Mouse (Mus musculus): ENCODE measurements around the gene Kat5. TPM values are rescaled to one million over a fixed set of nuclear protein-coding genes. Genes with fewer than 3 reads are reported as not detected.

Kat5 gene
- polyA plus RNA-seq, 1 experiment, result 139 TPM

DNA sequence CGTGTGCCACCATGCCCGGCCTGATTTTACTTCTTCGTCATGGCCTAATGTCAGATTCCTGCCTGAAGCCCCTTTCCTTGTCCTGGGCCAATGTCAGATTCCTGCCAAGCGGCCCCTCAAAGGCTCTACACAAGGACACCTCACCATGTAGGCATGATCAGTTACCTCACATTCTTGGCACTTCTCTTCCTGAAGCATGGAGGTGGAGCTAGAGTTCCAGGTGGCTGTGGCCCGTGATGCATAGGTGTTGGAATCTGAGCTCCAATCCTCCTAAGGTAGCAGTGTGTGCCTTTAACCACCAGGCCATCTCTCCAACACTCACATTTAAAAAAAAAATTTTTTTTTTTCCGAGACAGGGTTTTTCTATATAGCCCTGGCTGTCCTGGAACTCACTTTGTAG lies 29.3 kb downstream of the Kat5 start:
- 82% methylated on average over 6 of the region's 6 CpGs for WGBS
- H3K27me3 ChIP-seq (ENCODE audit: control insufficient read depth, insufficient read depth, low read length), result no peaks in the 10 kb centered on the region
- TF ChIP-seq POLR2A (IDR thresholded peaks at IDR 0.05; ENCODE audit: borderline replicate concordance, insufficient read depth, low read length), result no peak
- no peak for TF ChIP-seq CTCF (IDR thresholded peaks at IDR 0.05; ENCODE audit: borderline replicate concordance, insufficient read depth, low read depth, low read length)
- no peak overlapping the region for H3K4me3 ChIP-seq (replicated peaks; ENCODE audit: insufficient read depth, low read depth, low read length)
- H3K4me1 ChIP-seq (ENCODE audit: control insufficient read depth, insufficient read depth, low read length), result no peaks in the 10 kb centered on the region
- DNase-seq, result no peak
- H3K27ac ChIP-seq (ENCODE audit: insufficient read depth, low read length), result no peak overlapping the region

DNA sequence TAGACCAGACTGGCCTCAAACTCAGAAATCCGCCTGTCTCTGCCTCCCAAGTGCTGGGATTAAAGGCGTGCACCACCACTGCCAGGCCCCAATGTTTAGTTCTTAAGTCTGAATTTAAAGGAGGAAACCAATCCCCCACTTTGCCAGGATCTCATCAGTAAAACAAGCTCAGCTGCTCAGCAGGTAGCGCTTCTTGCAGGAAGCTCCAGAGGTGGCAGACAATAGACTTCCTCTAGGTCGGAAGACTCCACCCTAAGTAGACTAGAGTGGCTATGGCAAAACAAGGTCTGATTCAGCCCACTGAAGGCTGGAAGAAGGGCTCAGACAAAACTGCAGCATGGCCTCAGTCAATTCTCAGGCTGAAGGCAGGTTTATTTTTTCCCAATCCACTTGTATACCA lies 30.1 kb downstream of the Kat5 start:
- WGBS, result 76% methylated on average over 4 of the region's 4 CpGs

DNA sequence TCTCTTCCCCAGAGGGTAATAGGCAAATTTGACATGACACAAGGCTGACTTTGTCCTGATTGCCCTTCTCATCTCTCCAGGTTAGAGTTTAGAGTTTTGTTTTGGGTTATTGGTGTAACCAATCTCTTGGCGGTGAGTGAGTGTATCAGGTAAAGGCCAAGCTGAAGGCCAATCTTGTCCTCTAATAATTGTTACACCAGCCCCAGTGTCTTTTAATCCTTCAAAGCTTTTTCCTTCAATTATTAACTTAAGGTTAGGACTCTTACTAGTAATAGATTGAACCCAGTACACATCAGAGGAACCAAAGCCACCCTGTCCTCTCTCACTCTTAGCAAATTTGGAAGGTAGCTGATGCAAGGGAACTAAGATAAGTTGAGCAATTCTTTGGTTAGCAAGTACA lies 34.7 kb downstream of the Kat5 start:
- Histone ChIP-seq H3K27me3 (ENCODE audit: control insufficient read depth, insufficient read depth, low read length) (no peaks in the 10 kb centered on the region), H3K4me3 (replicated peaks; ENCODE audit: insufficient read depth, low read depth, low read length) (no peak overlapping the region), H3K27ac (ENCODE audit: insufficient read depth, low read length) (no peak overlapping the region), H3K4me1 (ENCODE audit: control insufficient read depth, insufficient read depth, low read length) (no peaks in the 10 kb centered on the region; the same call in 1 of the 2 replicates)
- no peak for TF ChIP-seq POLR2A (IDR thresholded peaks at IDR 0.05; ENCODE audit: borderline replicate concordance, insufficient read depth, low read length)
- no peak for TF ChIP-seq CTCF (IDR thresholded peaks at IDR 0.05; ENCODE audit: borderline replicate concordance, insufficient read depth, low read depth, low read length)
- no peak for DNase-seq
- WGBS, result 98% methylated on average over 1 of the region's 1 CpGs

More for the DNA sequence above, 30.1 kb downstream of the Kat5 start:
- DNase-seq, result no peak
- no peak overlapping the region for H3K27ac ChIP-seq (ENCODE audit: insufficient read depth, low read length)
- TF ChIP-seq POLR2A (IDR thresholded peaks at IDR 0.05; ENCODE audit: borderline replicate concordance, insufficient read depth, low read length), result no peak
- no peak for TF ChIP-seq CTCF (IDR thresholded peaks at IDR 0.05; ENCODE audit: borderline replicate concordance, insufficient read depth, low read depth, low read length)
- H3K4me1 ChIP-seq (ENCODE audit: control insufficient read depth, insufficient read depth, low read length), result no peaks in the 10 kb centered on the region
- no peak overlapping the region for H3K4me3 ChIP-seq (replicated peaks; ENCODE audit: insufficient read depth, low read depth, low read length)
- H3K27me3 ChIP-seq (ENCODE audit: control insufficient read depth, insufficient read depth, low read length), result no peaks in the 10 kb centered on the region

DNA sequence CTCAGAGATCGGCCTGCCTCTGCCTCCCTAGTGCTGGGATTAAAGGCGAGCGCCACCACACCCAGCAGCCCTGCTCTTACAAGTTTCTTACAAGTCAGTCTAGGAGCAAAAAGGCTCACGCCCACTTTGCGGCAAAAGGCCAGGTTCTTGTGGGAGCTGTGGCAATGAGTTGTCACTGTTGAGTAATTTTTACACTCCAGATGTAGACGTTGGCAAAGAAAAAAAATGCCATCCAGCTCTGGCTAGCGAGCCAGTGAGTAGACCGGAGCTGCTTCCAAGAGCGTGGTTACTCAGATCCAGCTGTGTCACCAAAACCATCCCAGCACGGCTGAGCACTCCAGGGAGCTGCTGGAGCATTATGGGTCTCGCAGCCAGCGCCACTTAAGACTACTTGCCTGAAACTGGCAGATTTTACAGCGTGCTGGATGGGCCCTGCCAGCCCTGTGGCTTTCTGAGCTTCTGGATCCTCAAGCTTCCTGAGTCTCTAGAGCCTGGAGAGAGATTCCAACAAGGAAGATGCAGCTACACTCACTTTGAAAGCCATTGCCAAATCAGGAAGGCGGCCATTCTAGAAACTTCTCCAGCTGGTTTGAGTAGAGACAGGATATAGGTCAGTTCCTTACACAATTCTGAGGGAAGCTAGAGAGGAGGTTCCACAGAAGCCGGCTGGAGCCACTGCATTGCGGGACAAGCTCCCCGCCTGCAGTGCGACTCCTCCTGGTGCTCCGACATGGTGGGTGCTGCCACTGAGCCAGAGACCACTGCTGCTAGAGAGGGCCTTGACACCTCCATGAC lies 37.5 kb downstream of the Kat5 start:
- H3K27ac ChIP-seq (ENCODE audit: insufficient read depth, low read length), result no peak overlapping the region
- no peak for DNase-seq

DNA sequence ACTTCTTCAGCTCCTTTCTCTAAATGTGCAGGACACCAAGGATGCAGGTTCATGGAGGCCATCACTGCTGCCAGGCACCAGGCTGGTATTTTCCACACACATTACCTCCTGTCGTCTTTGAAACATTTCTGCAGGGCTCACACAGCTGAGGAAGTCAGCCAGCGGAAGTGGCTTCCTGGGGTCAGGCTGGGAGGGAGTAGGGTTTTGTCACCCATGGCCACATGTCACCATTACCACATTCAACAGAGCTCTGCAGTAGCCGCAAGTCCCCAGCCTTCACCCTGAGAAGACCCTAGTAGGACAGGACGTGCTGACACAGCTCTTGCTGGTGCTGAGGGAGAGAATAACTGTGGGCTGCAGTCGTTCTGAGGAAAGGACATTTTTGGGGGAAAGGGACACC lies 38.2 kb downstream of the Kat5 start:
- Histone ChIP-seq H3K4me3 (replicated peaks; ENCODE audit: insufficient read depth, low read depth, low read length) (no peak overlapping the region), H3K4me1 (ENCODE audit: control insufficient read depth, insufficient read depth, low read length) (peaks cover 8% of the 10 kb centered on the region; the same call in 1 of the 2 replicates), H3K27ac (ENCODE audit: insufficient read depth, low read length) (no peak overlapping the region), H3K27me3 (ENCODE audit: control insufficient read depth, insufficient read depth, low read length) (no peaks in the 10 kb centered on the region)
- DNase-seq, result no peak
- WGBS, result 74% methylated on average over 5 of the region's 5 CpGs
- no peak for TF ChIP-seq CTCF (IDR thresholded peaks at IDR 0.05; ENCODE audit: borderline replicate concordance, insufficient read depth, low read depth, low read length)
- TF ChIP-seq POLR2A (IDR thresholded peaks at IDR 0.05; ENCODE audit: borderline replicate concordance, insufficient read depth, low read length), result no peak

More for the DNA sequence above, 37.5 kb downstream of the Kat5 start:
- TF ChIP-seq POLR2A (IDR thresholded peaks at IDR 0.05; ENCODE audit: borderline replicate concordance, insufficient read depth, low read length) (no peak), CTCF (IDR thresholded peaks at IDR 0.05; ENCODE audit: borderline replicate concordance, insufficient read depth, low read depth, low read length) (no peak)
- Histone ChIP-seq H3K4me1 (ENCODE audit: control insufficient read depth, insufficient read depth, low read length) (peaks cover 8% of the 10 kb centered on the region; the same call in 1 of the 2 replicates), H3K4me3 (replicated peaks; ENCODE audit: insufficient read depth, low read depth, low read length) (no peak overlapping the region), H3K27me3 (ENCODE audit: control insufficient read depth, insufficient read depth, low read length) (no peaks in the 10 kb centered on the region)
- WGBS, result 79% methylated on average over 19 of the region's 19 CpGs

DNA sequence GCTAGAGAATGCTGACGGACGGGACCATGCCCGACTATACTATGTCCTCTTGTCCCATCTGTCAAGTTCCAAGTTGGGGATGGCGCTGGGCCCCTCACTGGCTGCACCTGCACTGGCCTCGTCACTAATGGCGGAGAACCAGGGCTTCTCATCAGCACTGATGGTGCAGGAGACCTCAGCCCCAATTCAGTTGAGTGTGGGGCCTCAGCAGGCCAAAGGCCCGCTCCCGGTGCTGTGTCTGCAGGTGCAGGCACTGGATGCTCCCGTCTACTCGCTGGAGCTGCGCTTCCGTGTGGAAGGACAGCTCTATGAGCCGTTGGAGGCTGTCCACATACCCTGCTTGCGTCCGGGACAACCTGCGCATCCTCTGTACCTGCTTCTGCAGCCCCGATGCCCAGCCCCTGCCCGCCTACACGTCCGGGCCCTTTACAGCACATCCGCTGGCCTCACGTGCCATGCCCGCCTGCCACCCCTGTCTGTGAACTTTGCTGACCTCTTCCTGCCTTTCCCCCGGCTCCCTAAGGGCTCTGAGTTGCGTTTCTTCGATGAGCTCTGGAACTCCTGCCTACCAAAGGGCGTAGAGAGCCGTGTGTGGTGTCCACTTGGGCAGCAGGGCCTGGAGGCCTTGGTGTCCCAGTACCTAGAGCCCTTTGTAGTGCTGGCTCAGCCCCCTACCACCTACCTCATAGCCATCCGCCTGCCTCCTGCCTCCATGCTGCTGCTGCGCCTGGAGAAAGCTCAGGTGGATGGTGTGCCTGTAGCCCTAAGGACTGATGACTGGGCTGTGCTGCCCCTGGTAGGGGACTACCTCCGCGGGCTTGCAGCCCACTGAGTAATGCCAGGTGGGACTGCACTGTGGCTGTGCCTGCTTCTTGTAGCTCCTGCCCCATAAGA lies 39.4 kb downstream of the Kat5 start:
- WGBS, result 85% methylated on average over 32 of the region's 32 CpGs
- no peak for TF ChIP-seq POLR2A (IDR thresholded peaks at IDR 0.05; ENCODE audit: borderline replicate concordance, insufficient read depth, low read length)
- no peak for TF ChIP-seq CTCF (IDR thresholded peaks at IDR 0.05; ENCODE audit: borderline replicate concordance, insufficient read depth, low read depth, low read length)

DNA sequence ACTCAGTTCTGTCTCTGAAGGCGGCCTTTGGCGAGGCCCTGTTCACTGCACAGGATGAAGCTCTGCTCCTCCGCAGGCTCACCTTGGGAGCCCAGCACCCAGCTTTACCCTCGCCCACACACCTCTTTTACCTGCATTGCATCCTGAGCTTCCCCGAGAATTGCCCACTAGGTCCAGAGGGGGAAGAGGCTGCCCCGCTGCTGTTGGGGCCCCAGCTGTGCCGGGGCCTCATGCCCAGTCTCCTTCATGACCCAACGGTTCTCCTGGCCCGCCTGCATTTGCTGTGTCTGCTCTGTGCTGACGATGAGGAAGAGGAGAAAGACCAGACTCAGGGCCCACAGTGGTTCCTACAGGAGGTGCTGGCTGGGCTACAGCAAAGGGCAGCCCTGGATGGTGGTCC lies 40.5 kb downstream of the Kat5 start:
- H3K27me3 ChIP-seq (ENCODE audit: control insufficient read depth, insufficient read depth, low read length), result no peaks in the 10 kb centered on the region
- peaks cover 8% of the 10 kb centered on the region for H3K4me1 ChIP-seq (ENCODE audit: control insufficient read depth, insufficient read depth, low read length)
- TF ChIP-seq POLR2A (IDR thresholded peaks at IDR 0.05; ENCODE audit: borderline replicate concordance, insufficient read depth, low read length) (no peak), CTCF (IDR thresholded peaks at IDR 0.05; ENCODE audit: borderline replicate concordance, insufficient read depth, low read depth, low read length) (no peak)
- WGBS, result 62% methylated on average over 10 of the region's 10 CpGs
- no peak overlapping the region for H3K27ac ChIP-seq (ENCODE audit: insufficient read depth, low read length)
- H3K4me3 ChIP-seq (replicated peaks; ENCODE audit: insufficient read depth, low read depth, low read length), result no peak overlapping the region
- DNase-seq, result no peak

More for the DNA sequence above, 39.4 kb downstream of the Kat5 start:
- no peaks in the 10 kb centered on the region for H3K27me3 ChIP-seq (ENCODE audit: control insufficient read depth, insufficient read depth, low read length)
- DNase-seq, result no peak
- H3K27ac ChIP-seq (ENCODE audit: insufficient read depth, low read length), result no peak overlapping the region
- peaks cover 8% of the 10 kb centered on the region for H3K4me1 ChIP-seq (ENCODE audit: control insufficient read depth, insufficient read depth, low read length)
- no peak overlapping the region for H3K4me3 ChIP-seq (replicated peaks; ENCODE audit: insufficient read depth, low read depth, low read length)
